In the genomic region with DNA sequence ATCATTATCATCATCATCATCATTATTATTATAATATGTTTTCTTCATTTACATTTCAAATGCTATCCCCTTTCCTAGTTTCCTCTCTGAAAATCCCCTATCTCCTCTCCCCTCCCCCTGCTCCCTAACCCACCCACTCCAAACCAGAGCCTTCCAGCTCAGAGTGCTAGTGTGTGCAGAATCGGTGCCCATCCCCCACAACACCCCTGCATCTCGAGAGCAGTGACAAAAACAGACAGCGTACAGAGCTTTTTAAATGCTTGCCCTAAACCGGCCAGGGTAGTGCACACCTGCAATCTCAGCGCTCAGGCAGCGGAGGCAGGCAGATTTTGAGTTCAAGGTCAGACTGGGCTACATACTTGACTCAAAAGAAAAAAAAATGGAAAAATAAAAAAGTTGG, we compare ENCODE assay signal across 14 mouse cellular contexts. TPM values are rescaled to one million over a fixed set of nuclear protein-coding genes. Genes with fewer than 3 reads are reported as not detected.
DNase-seq lines count a peak whose midpoint lies in the region; TF ChIP-seq lines count a peak whose summit lies in the region.
"Had no signal": no experiment of that assay in that cellular context is flagged by ENCODE, and none has a peak within 500 bp of the region (broad histone marks: within the 10 kb centered on the region; RNA-seq: fewer than 3 reads in every experiment).

No protein-coding gene starts in this region.

- H3K27ac ChIP-seq in left cerebral cortex, adult 2 months, result no peak overlapping the region
- H3K27ac ChIP-seq: kidney, postnatal 0 days; limb, embryonic 12.5 days; liver, embryonic 15.5 days had no signal

- no peak overlapping the region for H3K4me3 ChIP-seq in left cerebral cortex, adult 2 months
- H3K4me3 ChIP-seq: limb, embryonic 12.5 days; liver, embryonic 15.5 days had no signal

- peak; percentile 29 for DNase-seq in embryo, embryonic 10 days (ENCODE audit: low spot score)
- DNase-seq in embryo, embryonic 9.5 days (ENCODE audit: extremely low spot score), result no peak
- DNase-seq in left cerebral cortex, adult 2 months (ENCODE audit: extremely low spot score in 1 of 2, low spot score in 2 of 2), result peak; percentile 15 to 20
- DNase-seq in left cerebral cortex, adult 11 months (ENCODE audit: low spot score), result no peak
- DNase-seq in thymus, postnatal 4 days, result peak; percentile 17
- DNase-seq in thymus, postnatal 10 days (ENCODE audit: low spot score in 2 of 2), result no peak
- no peak for DNase-seq in cerebellum, adult 9-10 months
- DNase-seq in c-Kit-positive CD71-positive TER-119-positive erythroid progenitor cells, embryonic 14.5 days (ENCODE audit: low spot score), result no peak
- DNase-seq: adrenal gland, postnatal 14 days; cerebellum, postnatal 25 days; lung, postnatal 36 days had no signal

- TF ChIP-seq CTCF in left cerebral cortex, adult 2 months (IDR thresholded peaks at IDR 0.05), result no peak

- intact Hi-C loops in left cerebral cortex, adult 2 months (cut with DNase I), result no loop called here

RNA-seq across cellular contexts. Expression of gene Car8, which starts 22.3 kb away (rescaled TPM):
- total RNA-seq in left cerebral cortex, adult 2 months (2021), result 1 to 10 TPM; 6.8 to 8.4 TPM

Comparison
In these comparisons a context has a peak if more than half of its experiments do, and no peak if none do; other contexts are left out.
1. DNase-seq: peak in embryo, embryonic 10 days (single experiment), left cerebral cortex, adult 2 months (2 of 2) and thymus, postnatal 4 days (single experiment); none in embryo, embryonic 9.5 days (single experiment), left cerebral cortex, adult 11 months (single experiment), thymus, postnatal 10 days (0 of 2), cerebellum, adult 9-10 months (single experiment) and c-Kit-positive CD71-positive TER-119-positive erythroid progenitor cells, embryonic 14.5 days (single experiment).